In genomic region chr11:86013087-86013486, GRCm38 (mm10) we compare ENCODE assay signal across 20 mouse cellular contexts.
DNase-seq lines count a peak whose midpoint lies in the region; ATAC-seq and TF ChIP-seq lines count a peak whose summit lies in the region.
"Had no signal": no experiment of that assay in that cellular context is flagged by ENCODE, and none has a peak within 500 bp of the region (broad histone marks: within the 10 kb centered on the region; RNA-seq: fewer than 3 reads in every experiment).

No protein-coding gene starts in this region.

- no peaks in the 10 kb centered on the region for H3K36me3 ChIP-seq in ES-E14 (ENCODE audit: control insufficient read depth, insufficient read depth, low read length, poor library complexity, severe bottlenecking)
- no peaks in the 10 kb centered on the region for H3K36me3 ChIP-seq in limb, embryonic 10.5 days
- H3K36me3 ChIP-seq: embryonic facial prominence, embryonic 10.5 days; embryonic facial prominence, embryonic 12.5 days; forebrain, embryonic 15.5 days had no signal

- H3K27ac ChIP-seq in ES-E14 (ENCODE audit: insufficient read depth, low read depth, low read length, poor library complexity, severe bottlenecking) = no peak overlapping the region
- H3K27ac ChIP-seq in limb, embryonic 10.5 days = no peak overlapping the region
- H3K27ac ChIP-seq: embryonic facial prominence, embryonic 10.5 days; embryonic facial prominence, embryonic 12.5 days; forebrain, embryonic 13.5 days; forebrain, embryonic 15.5 days had no signal

- ATAC-seq in megakaryocyte-erythroid progenitor cell, adult 5-6 weeks (replicated peaks; ENCODE audit: low FRiP score, low TSS enrichment, poor library complexity, severe bottlenecking) = no peak
- ATAC-seq: activated CD4-positive, CD25-positive, alpha-beta regulatory T cell, adult 4 months; forebrain, embryonic 13.5 days; forebrain, embryonic 15.5 days; forebrain, postnatal 0 days; Patski had no signal

- H3K9ac ChIP-seq in ES-E14 (ENCODE audit: insufficient read depth, low read depth, low read length, poor library complexity, severe bottlenecking) = no peak overlapping the region
- H3K9ac ChIP-seq: embryonic facial prominence, embryonic 12.5 days; forebrain, embryonic 13.5 days; forebrain, embryonic 15.5 days; forebrain, postnatal 0 days had no signal

- DNase-seq in 416B (ENCODE audit: low read depth) (peak; percentile 20), ES-E14 (ENCODE audit: low read depth, low spot score) (no peak)
- peak; percentile 9 for DNase-seq in limb, embryonic 10.5 days (ENCODE audit: low spot score)
- DNase-seq in spleen, postnatal 10 days (ENCODE audit: low spot score in 2 of 2) = no peak
- DNase-seq: adrenal gland, adult 8-10 months; adrenal gland, postnatal 14 days; adrenal gland, postnatal 36 days; cerebellum, adult 11-12 months; cerebellum, adult 2 months; cerebellum, adult 9-10 months; cerebellum, postnatal 10 days; cerebellum, postnatal 25 days; forebrain, postnatal 0 days had no signal

- H3K27me3 ChIP-seq in limb, embryonic 10.5 days (ENCODE audit: low read depth, poor library complexity, severe bottlenecking) = 0 out of 2 replicates have a peak, but pooled peaks cover 3% of the 10 kb centered on the region
- H3K27me3 ChIP-seq: embryonic facial prominence, embryonic 12.5 days; forebrain, embryonic 15.5 days had no signal

- no peaks in the 10 kb centered on the region for H3K9me3 ChIP-seq in ES-E14 (ENCODE audit: control insufficient read depth, insufficient read depth, low read depth, low read length)
- H3K9me3 ChIP-seq in limb, embryonic 10.5 days (replicated peaks) = no peaks in the 10 kb centered on the region
- H3K9me3 ChIP-seq: embryonic facial prominence, embryonic 10.5 days; embryonic facial prominence, embryonic 12.5 days; forebrain, embryonic 13.5 days; forebrain, embryonic 15.5 days had no signal

- in situ Hi-C loops in ES-E14 (cut with MboI; ENCODE audit: low sequenced_read_pairs in 2 of 2, unreplicated experiment in 2 of 2) = no loop called here

- H3K4me3 ChIP-seq in ES-E14 (ENCODE audit: insufficient read depth in 1 of 2, low read depth in 1 of 2, low read length in 2 of 2, poor library complexity in 1 of 2, severe bottlenecking in 1 of 2) = no peak overlapping the region
- H3K4me3 ChIP-seq in limb, embryonic 10.5 days = no peak overlapping the region
- H3K4me3 ChIP-seq: embryonic facial prominence, embryonic 10.5 days; embryonic facial prominence, embryonic 12.5 days; forebrain, embryonic 13.5 days; forebrain, embryonic 15.5 days had no signal

- no peaks in the 10 kb centered on the region for H3K4me1 ChIP-seq in ES-E14 (ENCODE audit: control insufficient read depth in 2 of 2, insufficient read depth in 2 of 2, low read length in 2 of 2, poor library complexity in 1 of 2)
- peaks cover 28% of the 10 kb centered on the region for H3K4me1 ChIP-seq in limb, embryonic 10.5 days
- H3K4me1 ChIP-seq: embryonic facial prominence, embryonic 10.5 days; embryonic facial prominence, embryonic 12.5 days had no signal

- 83% methylated on average over 2 of the region's 2 CpGs for WGBS in limb, embryonic 10.5 days

TF ChIP-seq in ES-E14, 5 proteins besides CTCF, POLR2A, EP300 and RAD21:
- TF ChIP-seq HCFC1 (IDR thresholded peaks at IDR 0.05; ENCODE audit: borderline replicate concordance, insufficient read depth, low read length) (no peak), MAFK (IDR thresholded peaks at IDR 0.05; ENCODE audit: insufficient read depth, low read depth, low read length) (peak; percentile 63; the same call in 1 of the 2 replicates)

Comparison
In these comparisons a context has a peak if more than half of its experiments do, and no peak if none do; other contexts are left out.
1. DNase-seq: peak in 416B (single experiment) and limb, embryonic 10.5 days (single experiment); none in ES-E14 (single experiment) and spleen, postnatal 10 days (0 of 2).